27 mouse cellular contexts compared by ENCODE assay signal in the genomic region with DNA sequence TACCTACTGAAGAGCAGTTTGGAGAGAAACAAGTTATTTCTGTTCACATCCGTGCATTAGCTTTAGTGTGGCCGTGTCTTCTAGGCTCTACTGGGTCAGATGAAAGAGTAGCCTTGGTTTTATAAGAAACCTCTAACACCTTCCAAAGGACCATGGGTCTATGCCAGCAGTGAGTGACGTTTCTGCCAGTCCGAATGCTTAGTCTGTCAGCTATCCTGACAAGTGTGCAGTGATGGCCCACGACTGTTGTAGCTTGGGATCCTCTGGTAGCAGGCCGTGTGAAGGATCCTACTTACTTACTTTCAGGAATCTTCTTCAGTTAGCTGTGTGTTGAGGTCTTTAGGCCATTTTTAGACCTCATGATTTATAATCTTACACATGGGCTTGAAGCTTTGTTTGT.
DNase-seq lines count a peak whose midpoint lies in the region; ATAC-seq and TF ChIP-seq lines count a peak whose summit lies in the region.
"Had no signal": no experiment of that assay in that cellular context is flagged by ENCODE, and none has a peak within 500 bp of the region (broad histone marks: within the 10 kb centered on the region; RNA-seq: fewer than 3 reads in every experiment).

No protein-coding gene starts in this region.

- ATAC-seq in lung, postnatal 0 days, result peak; percentile 83
- no peak for ATAC-seq in midbrain, embryonic 13.5 days
- ATAC-seq: forebrain, embryonic 15.5 days had no signal

- DNase-seq in gastrocnemius, adult 18-20 months (ENCODE audit: low spot score), result peak; percentile 48
- no peak for DNase-seq in gastrocnemius, postnatal 10 days
- DNase-seq in lung, adult 18-20 months, result peak; percentile 45 to 51
- peak; percentile 53 for DNase-seq in lung, postnatal 0 days (ENCODE audit: low spot score)
- DNase-seq in lung, postnatal 4 days, result peak; percentile 69 to 82
- DNase-seq in thymus, postnatal 0 days (ENCODE audit: low spot score), result no peak
- DNase-seq: adrenal gland, postnatal 14 days; cerebellum, adult 18-20 months; cerebellum, postnatal 10 days; heart, adult 2 months; kidney, adult 11 months; kidney, postnatal 14 days; right cerebral cortex, postnatal 14 days; thymus, postnatal 25 days had no signal

- TF ChIP-seq CTCF in lung, postnatal 0 days (IDR thresholded peaks at IDR 0.05), result no peak

- no peaks in the 10 kb centered on the region for H3K27me3 ChIP-seq in lung, postnatal 0 days (replicated peaks; ENCODE audit: insufficient read depth, low read length)
- no peaks in the 10 kb centered on the region for H3K27me3 ChIP-seq in midbrain, embryonic 13.5 days
- H3K27me3 ChIP-seq: embryonic facial prominence, embryonic 13.5 days; forebrain, embryonic 15.5 days; heart, embryonic 12.5 days; limb, embryonic 13.5 days; neural tube, embryonic 13.5 days; stomach, embryonic 15.5 days had no signal

- no peak overlapping the region for H3K9ac ChIP-seq in lung, postnatal 0 days (replicated peaks; ENCODE audit: low read depth)
- no peak overlapping the region for H3K9ac ChIP-seq in midbrain, embryonic 13.5 days (replicated peaks)
- H3K9ac ChIP-seq: embryonic facial prominence, embryonic 13.5 days; forebrain, embryonic 15.5 days; heart, embryonic 12.5 days; hindbrain, embryonic 14.5 days; limb, embryonic 13.5 days; neural tube, embryonic 13.5 days; stomach, embryonic 15.5 days had no signal

- H3K27ac ChIP-seq in lung, postnatal 0 days (ENCODE audit: low read length), result no peak overlapping the region
- H3K27ac ChIP-seq in midbrain, embryonic 13.5 days, result no peak overlapping the region
- H3K27ac ChIP-seq: embryonic facial prominence, embryonic 13.5 days; forebrain, embryonic 10.5 days; forebrain, embryonic 15.5 days; heart, adult 2 months; hindbrain, embryonic 14.5 days; left cerebral cortex, adult 2 months; limb, embryonic 13.5 days; neural tube, embryonic 13.5 days; stomach, embryonic 15.5 days had no signal

- no peak overlapping the region for H3K4me2 ChIP-seq in lung, postnatal 0 days (replicated peaks; ENCODE audit: low read depth, low read length)
- H3K4me2 ChIP-seq in midbrain, embryonic 13.5 days (replicated peaks), result no peak overlapping the region
- H3K4me2 ChIP-seq: embryonic facial prominence, embryonic 13.5 days; forebrain, embryonic 15.5 days; heart, embryonic 12.5 days; hindbrain, embryonic 14.5 days; limb, embryonic 13.5 days; liver, embryonic 11.5 days; midbrain, embryonic 11.5 days; neural tube, embryonic 13.5 days; stomach, embryonic 15.5 days had no signal

- no peak overlapping the region for H3K4me3 ChIP-seq in lung, postnatal 0 days (ENCODE audit: low read depth, low read length)
- no peak overlapping the region for H3K4me3 ChIP-seq in midbrain, embryonic 13.5 days (replicated peaks)
- H3K4me3 ChIP-seq: embryonic facial prominence, embryonic 13.5 days; forebrain, embryonic 10.5 days; forebrain, embryonic 15.5 days; heart, adult 2 months; heart, embryonic 12.5 days; left cerebral cortex, adult 2 months; limb, embryonic 13.5 days; neural tube, embryonic 13.5 days; stomach, embryonic 15.5 days had no signal

- no peaks in the 10 kb centered on the region for H3K9me3 ChIP-seq in lung, postnatal 0 days (ENCODE audit: low read length)
- H3K9me3 ChIP-seq in midbrain, embryonic 13.5 days, result no peaks in the 10 kb centered on the region
- H3K9me3 ChIP-seq: embryonic facial prominence, embryonic 13.5 days; forebrain, embryonic 10.5 days; forebrain, embryonic 15.5 days; G1E; heart, embryonic 12.5 days; limb, embryonic 13.5 days; neural tube, embryonic 13.5 days; stomach, embryonic 15.5 days had no signal

- no peaks in the 10 kb centered on the region for H3K4me1 ChIP-seq in lung, postnatal 0 days (ENCODE audit: insufficient read depth, low read depth, low read length)
- no peaks in the 10 kb centered on the region for H3K4me1 ChIP-seq in midbrain, embryonic 13.5 days (replicated peaks)
- H3K4me1 ChIP-seq: forebrain, embryonic 10.5 days; forebrain, embryonic 15.5 days; neural tube, embryonic 13.5 days; stomach, embryonic 15.5 days had no signal

- H3K36me3 ChIP-seq in lung, postnatal 0 days (ENCODE audit: insufficient read depth, low read length), result no peaks in the 10 kb centered on the region
- no peaks in the 10 kb centered on the region for H3K36me3 ChIP-seq in midbrain, embryonic 13.5 days
- H3K36me3 ChIP-seq: embryonic facial prominence, embryonic 13.5 days; forebrain, embryonic 10.5 days; forebrain, embryonic 15.5 days; heart, embryonic 12.5 days; limb, embryonic 13.5 days; neural tube, embryonic 13.5 days; stomach, embryonic 15.5 days had no signal

- TF ChIP-seq EP300 in lung, postnatal 0 days (IDR thresholded peaks at IDR 0.05), result no peak

- 63% methylated on average over 6 of the region's 6 CpGs for WGBS in lung, postnatal 0 days
- WGBS in midbrain, embryonic 13.5 days, result 93% methylated on average over 6 of the region's 6 CpGs

Comparison
In these comparisons a context has a peak if more than half of its experiments do, and no peak if none do; other contexts are left out.
1. DNase-seq: peak in gastrocnemius, adult 18-20 months (single experiment), lung, adult 18-20 months (2 of 2), lung, postnatal 0 days (single experiment) and lung, postnatal 4 days (2 of 2); none in gastrocnemius, postnatal 10 days (single experiment) and thymus, postnatal 0 days (single experiment).